Mouse (Mus musculus) right cerebral cortex, postnatal 4 days (tissue): ENCODE results near the gene Tmcc3.
"Not testable (repeated sequence)": the region's sequence is repeated elsewhere in the genome, so short reads cannot be mapped to it uniquely, and the experiment has no call there.

Experiments
- DNase-seq: peaks from one replicate; pipeline ENCODE4 v3.0.0-alpha.2; 2022

Tmcc3 gene

GRCm38 (mm10) chr10:94520306-94521106 lies 208.8 kb downstream of the Tmcc3 start:
- no peak for DNase-seq

DNA sequence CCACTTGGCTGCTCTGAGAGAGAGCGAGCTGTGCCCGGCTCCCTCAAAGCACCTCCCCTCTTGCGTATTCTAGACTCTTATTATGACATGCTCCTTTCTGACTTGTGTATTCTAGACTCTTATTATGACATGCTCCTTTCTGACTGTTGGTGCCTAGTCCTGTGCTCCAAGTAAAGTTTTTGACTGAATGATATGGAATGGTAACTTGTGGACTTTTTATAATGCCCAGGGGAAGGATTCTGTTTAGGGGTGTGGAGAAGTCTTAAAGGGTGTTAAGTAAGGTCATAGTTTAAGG lies 209.3 kb downstream of the Tmcc3 start:
- DNase-seq: no peak

GRCm38 (mm10) chr10:94521776-94522175 lies 210.0 kb downstream of the Tmcc3 start:
- DNase-seq: no peak

GRCm38 (mm10) chr10:94523297-94523696 lies 211.5 kb downstream of the Tmcc3 start:
- no peak for DNase-seq

DNA sequence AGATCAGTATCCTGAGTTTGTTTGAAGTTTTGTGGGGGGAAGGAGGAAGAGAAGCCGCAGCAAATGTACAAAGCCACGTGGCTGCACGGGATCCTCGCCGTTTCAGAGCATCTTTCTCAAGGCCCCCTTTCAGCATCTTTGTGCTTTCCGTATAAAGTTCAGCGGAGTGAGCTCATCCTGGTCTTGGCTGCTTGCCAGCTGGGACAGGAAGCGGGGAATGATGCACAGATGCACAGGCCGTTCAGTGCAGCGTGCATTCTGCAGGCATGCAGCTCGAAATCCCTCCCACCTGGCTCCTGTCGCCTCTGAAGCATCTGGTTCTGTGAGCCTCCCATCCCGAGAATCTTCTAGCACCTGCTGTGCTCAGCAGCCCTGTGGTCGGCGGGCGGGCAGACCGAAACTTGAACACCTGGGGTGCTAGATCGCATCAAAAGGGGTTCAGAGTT lies 212.0 kb downstream of the Tmcc3 start:
- DNase-seq: peak; percentile 74

DNA sequence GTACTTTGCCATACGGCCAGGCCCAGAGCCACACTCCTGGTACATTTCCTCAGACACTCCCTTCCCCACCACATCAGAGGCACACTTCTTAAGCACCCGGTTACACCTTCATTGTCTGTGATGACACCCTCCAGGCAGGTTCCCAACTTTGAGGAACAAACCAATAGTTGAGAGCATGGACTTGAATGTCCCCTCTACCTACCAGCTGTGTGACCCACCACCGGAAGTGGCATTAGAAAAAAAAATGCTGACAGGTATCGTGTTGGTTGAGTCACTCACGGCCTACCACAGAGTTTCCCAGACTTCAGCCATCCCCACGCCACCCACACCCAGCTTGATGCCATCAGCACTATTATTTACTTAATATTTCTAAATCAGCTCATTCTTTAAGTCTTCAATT lies 213.2 kb downstream of the Tmcc3 start:
- no peak for DNase-seq

DNA sequence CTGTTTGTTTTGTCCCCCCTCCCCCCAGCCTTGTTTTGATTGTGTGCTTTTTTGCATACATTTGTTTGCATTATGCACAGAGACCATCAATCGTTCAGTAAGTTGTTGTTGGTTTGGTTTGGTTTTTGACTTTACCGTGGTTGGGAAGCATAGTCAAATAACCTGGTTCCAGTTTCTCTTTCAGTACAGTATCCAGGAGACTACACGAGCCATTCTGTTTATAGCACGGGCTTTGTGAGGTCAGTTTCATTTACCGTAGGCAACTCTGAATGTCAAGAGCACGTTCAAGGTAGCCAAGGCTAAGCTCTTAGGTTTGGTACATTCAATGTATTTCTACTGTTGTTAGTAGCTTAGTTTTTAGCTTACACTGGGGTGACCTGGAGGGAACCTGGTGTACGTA lies 214.0 kb downstream of the Tmcc3 start:
- no peak for DNase-seq

DNA sequence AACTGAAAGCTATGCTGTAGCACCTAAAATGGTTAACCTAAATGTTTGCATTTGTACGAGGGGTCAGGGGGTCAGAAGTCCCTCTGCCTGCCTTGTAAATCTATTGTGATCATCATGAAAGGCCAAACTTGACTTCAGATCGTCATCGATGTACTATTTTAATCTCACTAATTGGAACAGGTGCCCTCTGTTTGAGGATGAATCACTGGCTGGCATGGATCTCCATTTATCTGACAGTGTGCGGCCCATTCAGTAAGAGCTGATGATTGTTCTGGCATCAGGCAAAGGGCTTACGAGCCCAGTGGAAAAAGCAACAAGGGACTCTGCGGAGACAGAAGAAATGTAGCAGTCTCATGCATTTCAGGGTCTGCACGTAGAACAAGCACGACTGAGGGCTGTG lies 215.1 kb downstream of the Tmcc3 start:
- no peak for DNase-seq

- DNase-seq: no peak
These were observed 215.5 kb downstream of the Tmcc3 start for GRCm38 (mm10) chr10:94527248-94527647.

GRCm38 (mm10) chr10:94530079-94530478 lies 218.3 kb downstream of the Tmcc3 start:
- no peak for DNase-seq

GRCm38 (mm10) chr10:94531482-94531881 lies 219.7 kb downstream of the Tmcc3 start:
- DNase-seq: no peak

DNA sequence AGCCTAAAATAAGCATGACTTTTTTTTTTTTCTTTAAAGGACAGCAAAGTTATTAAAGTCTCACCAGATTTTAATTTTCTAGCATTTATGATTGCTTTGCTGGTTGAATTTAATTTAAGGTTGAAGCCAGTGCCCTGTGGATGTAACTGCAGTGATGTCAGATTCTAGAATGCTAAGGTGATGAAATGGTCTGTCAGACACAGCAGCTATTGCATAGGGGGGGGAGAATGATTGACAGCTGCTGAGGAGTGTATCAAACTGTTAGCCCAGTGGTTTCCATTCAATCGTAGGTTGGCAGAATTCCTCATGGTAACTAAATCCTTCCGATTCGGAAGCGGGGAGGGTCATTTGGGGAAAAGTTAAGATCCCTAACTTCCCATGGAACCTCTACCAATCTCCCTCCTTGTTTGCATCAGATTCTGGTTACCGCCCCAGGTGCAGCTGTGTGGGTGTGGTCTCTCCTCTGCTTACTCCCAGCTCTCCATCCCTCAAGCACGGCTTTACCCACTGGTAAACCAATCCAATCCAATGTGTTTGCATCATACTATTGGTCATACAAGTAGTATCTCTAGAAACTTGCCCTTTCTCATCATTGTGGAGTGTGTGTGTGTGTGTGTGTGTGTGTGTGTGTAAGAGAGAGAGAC lies 221.5 kb downstream of the Tmcc3 start:
- no peak for DNase-seq

- DNase-seq: not testable (repeated sequence)
These were observed 226.9 kb downstream of the Tmcc3 start for GRCm38 (mm10) chr10:94538623-94539022.

- no peak for DNase-seq
These were observed 228.5 kb downstream of the Tmcc3 start for GRCm38 (mm10) chr10:94540241-94540640.

- no peak for DNase-seq
These were observed 232.2 kb downstream of the Tmcc3 start for GRCm38 (mm10) chr10:94543956-94544355.

DNA sequence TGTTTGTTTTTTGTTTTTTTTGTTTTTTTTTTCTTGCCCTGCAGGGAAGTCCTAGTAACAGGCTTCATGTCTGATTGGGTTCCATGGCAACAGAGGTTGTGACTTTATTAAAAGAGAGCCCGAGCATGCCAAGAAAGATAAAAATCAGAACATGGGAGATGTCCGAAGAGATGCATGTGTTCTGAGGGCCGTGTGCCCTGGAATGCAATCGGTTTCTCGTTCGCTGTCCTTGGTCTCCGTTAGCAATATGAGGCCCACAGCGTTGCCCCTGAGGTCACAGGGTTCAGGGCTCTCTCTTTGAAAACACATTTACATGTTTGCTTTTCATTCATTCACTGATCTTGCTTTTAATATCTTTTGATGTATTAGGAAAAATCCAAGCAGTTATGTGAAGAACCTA lies 233.1 kb downstream of the Tmcc3 start:
- DNase-seq: no peak

DNA sequence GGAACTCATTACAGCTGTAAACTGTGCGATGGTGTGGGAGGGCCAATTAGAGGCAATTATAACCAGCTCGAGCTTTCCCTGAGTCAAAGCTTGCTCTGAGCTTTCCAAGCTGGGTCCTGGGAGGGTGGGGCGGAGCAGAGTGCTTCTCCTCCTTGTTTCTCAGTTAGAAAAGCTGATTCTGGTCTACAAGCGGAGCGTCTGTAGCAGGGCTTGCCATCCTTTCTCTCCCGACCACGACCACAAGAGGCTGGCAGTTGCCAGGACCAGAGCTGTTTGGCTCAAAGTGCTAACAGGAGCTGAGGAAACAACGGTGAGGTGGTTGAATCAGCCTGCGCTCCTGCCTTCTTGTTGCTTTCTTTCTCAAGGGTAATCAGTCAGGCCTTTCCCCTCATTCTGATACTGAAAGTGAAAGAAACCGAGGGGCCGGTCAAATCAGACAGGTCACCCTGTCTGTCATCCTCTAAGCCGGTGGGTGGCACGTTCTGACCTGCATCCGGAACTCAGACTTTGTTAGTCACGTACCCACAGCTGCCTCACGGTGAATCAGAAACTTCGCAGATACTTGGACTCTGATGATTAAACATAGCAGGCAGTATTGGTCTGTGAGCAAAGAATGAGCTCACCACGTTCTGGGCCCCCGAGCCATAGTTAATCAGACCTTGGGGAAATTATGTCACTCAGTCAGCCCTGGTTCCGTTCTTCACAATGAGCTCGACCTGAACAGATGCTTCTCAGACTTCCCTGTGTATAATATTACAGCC lies 233.7 kb downstream of the Tmcc3 start:
- peak; percentile 37 for DNase-seq

DNA sequence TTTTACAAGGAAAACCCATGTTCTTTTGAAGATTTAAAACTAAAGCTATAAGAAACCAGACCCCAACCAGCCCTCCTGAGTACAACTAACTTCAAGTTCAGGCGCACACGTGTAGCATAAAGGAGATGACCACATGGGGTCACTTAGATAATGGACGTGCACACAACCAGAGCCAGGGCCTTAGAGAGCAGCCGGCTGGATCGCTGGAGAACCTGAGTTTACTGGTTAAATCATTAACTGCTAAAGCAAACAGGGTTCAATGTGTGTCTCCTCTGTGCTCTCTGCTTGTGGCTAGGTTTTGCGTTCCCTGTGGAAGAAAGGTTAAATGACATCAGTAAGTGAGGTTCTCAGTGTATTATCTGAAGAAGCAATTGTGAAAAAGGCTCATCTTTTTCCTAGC lies 234.9 kb downstream of the Tmcc3 start:
- no peak for DNase-seq

GRCm38 (mm10) chr10:94549511-94550232 lies 237.9 kb downstream of the Tmcc3 start:
- DNase-seq: no peak

- DNase-seq: no peak
These were observed 238.9 kb downstream of the Tmcc3 start for GRCm38 (mm10) chr10:94550649-94551048.

DNA sequence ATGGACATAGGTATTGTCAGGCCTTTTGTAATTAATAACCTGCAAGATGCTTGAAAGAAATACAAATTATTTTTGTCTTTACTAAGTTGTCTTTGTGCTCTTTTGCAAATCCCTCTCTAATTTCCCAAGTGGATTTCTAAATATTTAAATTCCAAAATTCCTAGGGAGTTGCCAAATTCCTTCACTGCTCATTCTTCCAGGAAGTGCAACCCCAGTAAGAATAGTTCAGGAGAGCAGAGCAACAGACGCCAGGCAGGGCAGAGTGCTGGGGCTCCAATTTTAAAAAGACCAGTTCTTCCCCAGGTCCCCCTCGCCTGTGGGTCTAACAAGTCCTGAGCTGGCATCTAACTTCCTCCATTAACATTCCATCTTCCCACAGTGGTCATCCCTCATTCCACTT lies 239.3 kb downstream of the Tmcc3 start:
- DNase-seq: no peak

GRCm38 (mm10) chr10:94551511-94551910 lies 239.8 kb downstream of the Tmcc3 start:
- no peak for DNase-seq

DNA sequence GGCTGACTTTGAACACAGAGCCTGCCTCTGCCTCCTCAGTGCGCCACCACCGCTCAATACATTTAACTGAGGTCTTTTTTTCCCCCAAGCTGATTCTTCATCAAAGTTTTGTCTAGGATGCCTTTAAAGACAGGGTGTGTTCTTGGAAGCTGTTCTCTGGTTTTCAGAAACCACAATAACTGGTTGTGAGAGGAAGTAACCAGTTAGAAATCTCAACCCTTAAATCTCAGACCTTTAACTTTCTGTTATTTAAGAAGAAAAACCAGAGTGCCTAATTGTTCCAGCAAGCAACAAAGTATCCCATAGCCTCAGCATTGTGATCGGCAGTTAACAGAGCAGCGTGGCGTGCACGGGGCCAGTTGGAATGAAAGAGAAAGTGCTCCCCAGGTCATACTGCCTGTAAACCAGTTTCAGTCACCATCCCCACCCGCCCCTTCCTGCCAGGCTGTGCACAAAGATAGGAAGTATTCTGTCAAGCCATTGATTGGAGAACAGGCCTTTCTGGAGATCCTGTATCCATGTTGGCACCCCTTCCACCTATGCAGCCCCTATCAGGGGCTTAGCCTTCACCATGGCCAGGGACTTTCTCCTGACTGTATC lies 240.3 kb downstream of the Tmcc3 start:
- DNase-seq: no peak
